Mouse (Mus musculus) embryonic facial prominence, embryonic 12.5 days (tissue): ENCODE results near the gene Tex50. TPM values are rescaled to one million over a fixed set of nuclear protein-coding genes. Genes with fewer than 3 reads are reported as not detected.
"Not testable (repeated sequence)": the region's sequence is repeated elsewhere in the genome, so short reads cannot be mapped to it uniquely, and the experiment has no call there.

Experiments
- ATAC-seq: fragments of 200-750 bp; cut with Nextera tagmentation; 2 replicates; pipeline ENCODE4 v1.8.0; 2017; ENCODE audit not compliant: insufficient number of reproducible peaks, insufficient read depth, low FRiP score, low TSS enrichment
- H3K27ac ChIP-seq: fragments of 300-500 bp; sonication (generic); 2 replicates; pipeline ENCODE4 v1.5.1; 2016; ENCODE audit warnings: mild to moderate bottlenecking
- H3K27me3 ChIP-seq: fragments of 300-500 bp; sonication (generic); 2 replicates; pipeline ENCODE4 v1.6.1; 2016; ENCODE audit warnings: mild to moderate bottlenecking, moderate library complexity
- H3K36me3 ChIP-seq: fragments of 300-500 bp; sonication (generic); 2 replicates; pipeline ENCODE4 v1.6.1; 2016; ENCODE audit warnings: mild to moderate bottlenecking
- H3K4me1 ChIP-seq: fragments of 300-500 bp; sonication (generic); 2 replicates; pipeline ENCODE4 v1.6.1; 2016
- H3K4me2 ChIP-seq: fragments of 300-500 bp; sonication (generic); replicated peaks from 2 replicates; pipeline ENCODE4 v1.6.1; 2016; ENCODE audit warnings: mild to moderate bottlenecking, moderate library complexity
- H3K4me3 ChIP-seq: fragments of 300-500 bp; sonication (generic); 2 replicates; pipeline ENCODE4 v1.5.1; 2016; ENCODE audit warnings: mild to moderate bottlenecking
- H3K9ac ChIP-seq: fragments of 300-500 bp; sonication (generic); 2 replicates; pipeline ENCODE4 v1.6.1; 2016; ENCODE audit warnings: mild to moderate bottlenecking, moderate library complexity
- H3K9me3 ChIP-seq: fragments of 300-500 bp; sonication (generic); 2 replicates; pipeline ENCODE4 v1.6.1; 2016; ENCODE audit warnings: mild to moderate bottlenecking, moderate library complexity
- WGBS: fragments of 180-500 bp; shearing (Covaris S2); methylation state at CpG from one replicate; pipeline ENCODE4 v1.1.7; 2016; 5-methylcytosine and 5-hydroxymethylcytosine counted together
- polyA plus RNA-seq: library from polyadenylated mRNA; unstranded; fragments of >200 nt; fragmentation: Nextera tagmentation; extraction: Ambion mirVana; gene quantifications from 2 replicates; pipeline ENCODE4 v1.2.1, GENCODE M21; 2016

Tex50 gene
- 0.45 and 0.49 TPM in 2 replicates for polyA plus RNA-seq

GRCm38 (mm10) chr1:161159214-161159613 lies at the start of gene Tex50:
Gene Tex50, minus strand, starts transcription at chr1:161159314.
- 90% methylated on average over 3 of the region's 3 CpGs for WGBS
- H3K4me1 ChIP-seq = no peaks in the 10 kb centered on the region

GRCm38 (mm10) chr1:161199856-161200255 lies 40.7 kb upstream of the Tex50 start:
- Histone ChIP-seq H3K27me3 (no peaks in the 10 kb centered on the region), H3K4me2 (no peak overlapping the region), H3K36me3 (no peaks in the 10 kb centered on the region), H3K4me1 (peaks cover 8% of the 10 kb centered on the region; the same call in 1 of the 2 replicates), H3K9ac (no peak overlapping the region), H3K9me3 (no peaks in the 10 kb centered on the region), H3K4me3 (no peak overlapping the region), H3K27ac (no peak overlapping the region)
- ATAC-seq = no peak
- WGBS = 76% methylated on average over 5 of the region's 5 CpGs

More at GRCm38 (mm10) chr1:161159214-161159613, at the start of gene Tex50:
- Histone ChIP-seq H3K9me3 (no peaks in the 10 kb centered on the region), H3K27ac (no peak within 1 kb of the TSS), H3K4me3 (no peak within 1 kb of the TSS), H3K27me3 (no peaks in the 10 kb centered on the region), H3K4me2 (no peak within 1 kb of the TSS), H3K9ac (no peak within 1 kb of the TSS), H3K36me3 (no peaks in the 10 kb centered on the region)
- ATAC-seq = no peak

GRCm38 (mm10) chr1:161196364-161196763 lies 37.2 kb upstream of the Tex50 start:
- Histone ChIP-seq H3K4me3 (peak overlapping the region; percentile 37), H3K27ac (peak overlapping the region; percentile 86), H3K4me2 (peak overlapping the region; percentile 53), H3K9ac (0 out of 2 replicates have a peak overlapping the region, but pooled peaks have one; percentile 38)
- 64% methylated on average over 11 of the region's 11 CpGs for WGBS
- H3K27me3 ChIP-seq, ATAC-seq, H3K9me3 ChIP-seq, H3K4me1 ChIP-seq, H3K36me3 ChIP-seq: not testable (repeated sequence)

- under 1% methylated on average over 16 of the region's 16 CpGs for WGBS
- Histone ChIP-seq H3K36me3 (no peaks in the 10 kb centered on the region), H3K9me3 (no peaks in the 10 kb centered on the region), H3K4me2 (peak overlapping the region; percentile 53), H3K27ac (peak overlapping the region; percentile 86), H3K27me3 (no peaks in the 10 kb centered on the region), H3K4me1 (peaks cover 8% of the 10 kb centered on the region; the same call in 1 of the 2 replicates), H3K4me3 (peak overlapping the region; percentile 37), H3K9ac (peak overlapping the region; percentile 38; the same call in 1 of the 2 replicates)
- ATAC-seq = peak; percentile 92
Observed at GRCm38 (mm10) chr1:161195541-161196351, 36.6 kb upstream of the Tex50 start.

GRCm38 (mm10) chr1:161190253-161190910 lies 31.3 kb upstream of the Tex50 start:
- Histone ChIP-seq H3K27me3 (no peaks in the 10 kb centered on the region), H3K36me3 (no peaks in the 10 kb centered on the region), H3K4me3 (no peak overlapping the region), H3K27ac (no peak overlapping the region), H3K9me3 (no peaks in the 10 kb centered on the region), H3K4me2 (no peak overlapping the region), H3K9ac (no peak overlapping the region), H3K4me1 (0 out of 2 replicates have a peak, but pooled peaks cover 4% of the 10 kb centered on the region)
- 75% methylated on average over 9 of the region's 9 CpGs for WGBS
- ATAC-seq = no peak

GRCm38 (mm10) chr1:161185431-161185830 lies 26.3 kb upstream of the Tex50 start:
- WGBS = 82% methylated on average over 3 of the region's 3 CpGs
- Histone ChIP-seq H3K4me2 (no peak overlapping the region), H3K36me3 (no peaks in the 10 kb centered on the region), H3K4me3 (no peak overlapping the region), H3K27me3 (no peaks in the 10 kb centered on the region), H3K27ac (no peak overlapping the region), H3K9ac (no peak overlapping the region), H3K4me1 (peaks cover 4% of the 10 kb centered on the region), H3K9me3 (no peaks in the 10 kb centered on the region)
- no peak for ATAC-seq

- WGBS = 30% methylated on average over 9 of the region's 9 CpGs
- Histone ChIP-seq H3K36me3 (no peaks in the 10 kb centered on the region), H3K9me3 (no peaks in the 10 kb centered on the region; the same call in 1 of the 2 replicates), H3K4me3 (no peak overlapping the region), H3K4me1 (peaks cover 4% of the 10 kb centered on the region), H3K27me3 (no peaks in the 10 kb centered on the region), H3K27ac (peak overlapping the region; percentile 57; the same call in 1 of the 2 replicates), H3K9ac (no peak overlapping the region), H3K4me2 (peak overlapping the region; percentile 31)
- ATAC-seq = no peak
Observed at GRCm38 (mm10) chr1:161183677-161184076, 24.6 kb upstream of the Tex50 start.

- ATAC-seq = no peak
- WGBS = 82% methylated on average over 9 of the region's 9 CpGs
- H3K27ac ChIP-seq = no peak overlapping the region
- H3K4me2 ChIP-seq = no peak overlapping the region
- no peak overlapping the region for H3K4me3 ChIP-seq
- H3K9ac ChIP-seq = no peak overlapping the region
- H3K36me3 ChIP-seq = no peaks in the 10 kb centered on the region
- H3K4me1 ChIP-seq = peaks cover 4% of the 10 kb centered on the region
- H3K27me3 ChIP-seq = no peaks in the 10 kb centered on the region
- H3K9me3 ChIP-seq = no peaks in the 10 kb centered on the region; the same call in 1 of the 2 replicates
Observed at GRCm38 (mm10) chr1:161182386-161182785, 23.3 kb upstream of the Tex50 start.

- Histone ChIP-seq H3K4me1 (peaks cover 4% of the 10 kb centered on the region), H3K27ac (no peak overlapping the region), H3K36me3 (no peaks in the 10 kb centered on the region), H3K9me3 (no peaks in the 10 kb centered on the region; the same call in 1 of the 2 replicates), H3K27me3 (no peaks in the 10 kb centered on the region), H3K4me3 (no peak overlapping the region), H3K9ac (no peak overlapping the region), H3K4me2 (no peak overlapping the region)
- no peak for ATAC-seq
- 50% methylated on average over 8 of the region's 8 CpGs for WGBS
Observed at GRCm38 (mm10) chr1:161180674-161181073, 21.6 kb upstream of the Tex50 start.

GRCm38 (mm10) chr1:161170651-161171050 lies 11.5 kb upstream of the Tex50 start:
- H3K27me3 ChIP-seq = peaks cover 2% of the 10 kb centered on the region; the same call in 1 of the 2 replicates

GRCm38 (mm10) chr1:161160266-161160665 lies 1.2 kb upstream of the Tex50 start:
- Histone ChIP-seq H3K4me3 (no peak overlapping the region), H3K9me3 (no peaks in the 10 kb centered on the region), H3K27ac (no peak overlapping the region), H3K9ac (no peak overlapping the region), H3K36me3 (no peaks in the 10 kb centered on the region), H3K4me2 (no peak overlapping the region), H3K4me1 (no peaks in the 10 kb centered on the region), H3K27me3 (no peaks in the 10 kb centered on the region)
- 61% methylated on average over 4 of the region's 4 CpGs for WGBS
- ATAC-seq = no peak

More at GRCm38 (mm10) chr1:161170651-161171050, 11.5 kb upstream of the Tex50 start:
- H3K27ac ChIP-seq = no peak overlapping the region
- 1% methylated on average over 40 of the region's 40 CpGs for WGBS
- H3K9me3 ChIP-seq = no peaks in the 10 kb centered on the region
- no peaks in the 10 kb centered on the region for H3K36me3 ChIP-seq
- peak overlapping the region; percentile 55 for H3K9ac ChIP-seq
- peak; percentile 85 for ATAC-seq
- H3K4me2 ChIP-seq = peak overlapping the region; percentile 78
- H3K4me3 ChIP-seq = peak overlapping the region; percentile 47
- H3K4me1 ChIP-seq = 0 out of 2 replicates have a peak, but pooled peaks cover 2% of the 10 kb centered on the region
